Mouse (Mus musculus): ENCODE measurements around the gene Cers6.

Cers6 gene

DNA sequence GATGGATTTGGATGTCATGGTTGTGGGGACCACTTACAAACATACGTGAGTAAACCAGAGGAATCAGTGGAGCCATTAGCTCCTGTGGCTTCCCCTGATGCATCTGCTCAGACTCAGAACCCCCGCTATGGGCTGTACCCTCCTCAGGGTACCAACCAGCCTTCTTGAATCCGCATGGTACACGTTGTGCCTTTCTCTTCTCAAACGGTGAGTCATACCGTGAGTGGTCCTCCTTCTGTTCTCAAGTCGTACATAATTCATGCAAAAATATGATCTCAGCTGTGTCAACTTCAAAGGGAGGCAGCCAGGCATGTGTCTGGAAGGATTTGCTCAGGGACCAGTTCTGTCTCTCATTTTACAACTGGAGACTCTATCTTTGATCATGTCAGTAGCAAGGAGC, 23.3 kb downstream of the Cers6 start:
- no peak for DNase-seq (ENCODE audit: low spot score)

DNA sequence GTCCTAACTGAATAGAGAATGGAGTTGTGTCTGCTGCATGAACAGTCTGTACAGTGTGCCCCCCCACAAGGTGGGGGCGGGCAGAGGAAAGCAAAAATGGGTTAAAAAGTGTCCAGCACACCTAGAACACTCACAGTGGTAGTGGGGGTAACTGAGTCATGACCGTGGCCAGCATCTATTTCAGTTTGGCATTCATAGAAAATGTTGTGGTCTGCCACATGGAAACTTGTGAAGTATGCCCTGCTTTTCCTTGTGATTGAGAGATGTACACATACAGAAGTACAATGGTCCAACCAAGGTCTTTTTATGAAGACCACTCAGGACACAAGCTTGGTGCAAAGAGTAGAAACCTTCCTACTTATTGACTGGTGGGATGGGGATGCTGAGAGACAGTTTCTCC, 24.0 kb downstream of the Cers6 start:
- DNase-seq (ENCODE audit: low spot score), result no peak

DNA sequence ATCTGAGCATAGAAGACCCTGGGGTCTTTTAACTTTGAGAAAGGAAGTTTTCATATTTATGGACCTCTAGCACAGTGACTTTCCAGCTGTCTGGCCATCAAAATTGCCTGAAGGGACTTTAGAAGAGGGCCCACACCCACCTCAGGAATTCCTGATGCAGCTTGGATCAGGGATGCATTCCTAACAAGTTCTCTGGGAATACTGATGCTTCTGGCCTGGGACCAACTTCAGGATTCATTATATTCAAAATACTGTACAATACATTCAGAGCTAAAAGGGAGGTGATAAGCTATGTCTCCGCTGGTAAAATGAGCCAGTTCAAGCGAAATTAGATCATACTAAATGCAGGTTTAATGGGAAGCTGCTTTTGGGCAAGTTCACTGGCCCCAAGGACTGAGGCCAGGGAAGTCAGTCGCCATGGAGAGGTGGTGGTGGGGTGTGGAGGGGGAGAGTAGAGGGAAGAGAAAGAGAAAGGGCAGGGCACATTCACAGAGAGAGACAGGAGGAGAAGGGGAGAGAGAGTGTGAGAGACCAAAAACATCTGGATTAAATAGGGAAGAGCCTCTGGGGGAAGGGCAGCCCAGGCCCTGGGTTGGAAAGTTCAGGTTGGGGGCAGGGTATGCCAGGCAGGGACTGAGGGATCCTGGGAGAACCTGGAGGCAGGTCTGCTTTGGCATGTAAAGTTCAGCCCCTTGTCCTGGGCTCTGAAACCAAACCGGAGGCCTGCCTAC, 24.7 kb downstream of the Cers6 start:
- peak; percentile 20 for DNase-seq (ENCODE audit: low spot score)

DNA sequence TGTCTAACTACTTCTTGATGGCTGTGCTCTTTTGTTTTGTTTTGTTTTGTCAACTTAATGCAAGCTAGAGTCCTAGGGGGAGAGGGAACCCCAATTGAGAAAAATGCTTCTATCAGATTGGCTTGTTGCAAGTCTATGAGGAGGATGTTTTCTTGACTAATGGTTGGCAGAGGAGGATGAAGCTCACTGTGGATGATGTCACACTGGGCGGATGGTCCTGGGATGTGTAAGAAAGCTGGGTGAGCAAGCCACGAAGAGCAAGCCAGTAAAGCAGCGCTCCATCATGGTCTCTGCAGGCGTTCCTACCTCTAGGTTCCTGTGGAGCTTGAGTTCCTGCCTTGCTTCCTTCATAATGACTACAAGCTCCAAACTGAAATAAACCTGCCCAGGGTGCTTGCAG, 25.4 kb downstream of the Cers6 start:
- DNase-seq (ENCODE audit: low spot score), result no peak

DNA sequence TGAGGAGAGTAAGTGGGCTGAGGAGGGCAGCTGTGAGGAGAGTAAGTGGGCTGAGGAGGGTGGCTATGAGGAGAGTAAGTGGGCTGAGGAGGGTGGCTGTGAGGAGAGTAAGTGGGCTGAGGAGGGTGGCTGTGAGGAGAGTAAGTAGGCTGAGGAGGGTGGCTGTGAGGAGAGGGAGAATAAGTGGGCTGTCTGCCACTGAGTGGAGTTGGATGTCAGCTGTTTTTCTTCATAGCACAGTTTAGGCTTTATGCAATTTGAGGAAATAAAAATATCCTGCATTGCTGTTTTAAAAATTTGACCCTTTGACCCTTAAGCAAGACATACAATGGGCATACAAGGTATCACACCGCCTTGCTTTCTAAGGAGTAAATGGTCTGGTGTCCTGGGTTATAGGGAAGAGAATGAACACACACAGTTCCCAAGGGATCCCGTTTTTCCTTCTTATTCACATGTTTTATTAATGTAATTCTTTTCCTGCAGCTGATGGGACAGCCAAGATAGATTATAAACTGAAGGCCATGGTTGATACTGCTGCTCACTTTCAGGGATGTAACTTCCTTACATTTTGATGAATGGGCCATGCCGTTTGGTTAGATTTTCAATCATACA, 27.0 kb downstream of the Cers6 start:
- DNase-seq (ENCODE audit: low spot score), result no peak

DNA sequence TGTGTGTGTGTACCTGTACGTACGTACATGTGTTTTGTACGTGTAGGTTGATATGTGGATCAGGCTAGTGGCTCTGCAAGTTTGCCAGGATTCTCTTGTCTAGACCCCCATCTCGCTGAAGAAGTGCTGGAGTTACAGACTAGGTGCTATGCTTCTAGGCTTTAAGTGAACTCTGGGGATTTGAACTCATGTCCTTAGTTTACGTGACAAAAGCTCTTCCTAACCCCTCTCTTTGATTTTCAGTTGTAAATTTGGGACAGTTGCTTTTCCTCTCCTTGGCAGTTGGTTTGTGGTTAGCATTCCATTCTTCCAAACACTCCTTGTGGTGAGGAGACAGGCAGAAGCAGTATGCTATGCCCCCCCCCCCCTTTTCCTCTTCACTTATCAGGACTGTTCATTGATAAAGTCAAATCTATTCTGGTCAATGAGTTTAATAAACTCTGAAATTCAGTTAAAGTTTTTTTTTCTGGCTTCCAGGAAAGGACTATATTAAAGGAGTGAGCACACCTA, 28.5 kb downstream of the Cers6 start:
- no peak for DNase-seq (ENCODE audit: low spot score)

DNA sequence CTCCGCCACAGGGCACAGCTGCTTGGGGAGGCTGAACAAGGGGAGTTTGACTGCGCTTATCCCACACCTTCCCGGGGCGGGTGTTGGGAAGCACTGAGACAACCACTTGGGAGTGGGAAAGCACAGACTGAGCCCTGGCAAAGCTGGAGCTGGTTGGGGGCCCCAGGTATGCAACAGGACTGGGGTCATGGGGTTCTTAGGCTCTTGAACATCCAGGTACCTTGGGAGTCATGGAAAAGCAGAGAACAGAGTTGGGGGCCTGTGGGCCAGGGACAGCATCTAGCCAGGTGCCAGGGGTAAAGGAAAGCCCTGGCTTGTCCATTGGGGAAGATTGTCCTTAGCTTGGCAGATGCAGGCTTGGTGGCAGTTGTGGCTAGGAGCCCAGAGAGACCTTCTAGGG, 31.2 kb downstream of the Cers6 start:
- DNase-seq (ENCODE audit: low spot score), result no peak

DNA sequence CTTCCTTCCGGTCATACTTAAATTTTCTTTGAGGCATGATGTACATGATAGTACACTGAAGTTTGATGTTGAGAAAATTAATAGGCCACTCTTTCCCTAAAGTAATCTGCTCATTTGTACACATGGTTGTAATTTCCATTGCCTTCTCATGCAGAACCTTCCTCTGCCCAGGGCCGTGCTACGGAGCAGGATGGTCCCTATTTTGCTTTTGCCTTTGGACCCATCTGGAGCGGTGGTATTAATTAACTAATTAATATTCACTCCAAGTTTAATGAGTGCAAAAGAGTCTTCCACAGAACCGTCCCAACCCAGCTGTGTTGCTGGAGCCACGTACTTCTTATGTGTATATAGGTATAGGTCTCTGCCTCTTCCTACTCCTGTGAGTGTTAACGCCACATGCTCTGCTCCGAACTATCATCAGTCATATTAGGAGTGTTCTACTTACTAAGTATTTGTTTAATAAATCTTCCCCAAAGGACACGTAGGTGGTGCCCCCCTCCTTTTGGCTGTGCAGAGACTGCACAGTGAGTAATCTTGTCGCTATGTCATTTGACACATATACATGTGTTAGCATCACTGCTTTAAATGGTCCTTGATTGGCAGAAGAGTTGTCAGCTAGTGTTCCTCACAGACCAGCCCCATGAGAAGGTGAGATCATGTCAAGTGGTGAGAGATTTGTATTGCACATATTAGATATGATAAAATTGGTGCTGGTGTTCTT, 34.0 kb downstream of the Cers6 start:
- no peak for DNase-seq (ENCODE audit: low spot score)

DNA sequence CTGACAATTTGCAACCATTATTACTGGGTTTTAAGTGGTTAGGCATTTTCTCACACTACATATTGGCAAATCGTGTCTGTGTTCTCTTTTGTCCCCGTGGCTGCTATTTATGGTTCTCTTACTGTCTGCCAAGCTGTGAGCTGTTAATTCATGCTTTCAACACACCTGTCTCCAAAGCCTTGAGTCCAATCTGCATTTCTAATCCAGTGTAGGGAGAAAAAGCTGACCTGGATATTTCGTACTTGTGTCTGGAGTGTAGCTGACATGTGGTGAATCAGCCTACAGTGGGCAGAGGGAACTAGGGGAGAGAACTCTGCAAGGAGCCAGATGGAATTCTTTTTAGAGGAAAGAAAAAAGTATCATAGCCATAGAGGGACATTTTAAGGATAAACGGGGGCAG, 35.0 kb downstream of the Cers6 start:
- no peak for DNase-seq (ENCODE audit: low spot score)

DNA sequence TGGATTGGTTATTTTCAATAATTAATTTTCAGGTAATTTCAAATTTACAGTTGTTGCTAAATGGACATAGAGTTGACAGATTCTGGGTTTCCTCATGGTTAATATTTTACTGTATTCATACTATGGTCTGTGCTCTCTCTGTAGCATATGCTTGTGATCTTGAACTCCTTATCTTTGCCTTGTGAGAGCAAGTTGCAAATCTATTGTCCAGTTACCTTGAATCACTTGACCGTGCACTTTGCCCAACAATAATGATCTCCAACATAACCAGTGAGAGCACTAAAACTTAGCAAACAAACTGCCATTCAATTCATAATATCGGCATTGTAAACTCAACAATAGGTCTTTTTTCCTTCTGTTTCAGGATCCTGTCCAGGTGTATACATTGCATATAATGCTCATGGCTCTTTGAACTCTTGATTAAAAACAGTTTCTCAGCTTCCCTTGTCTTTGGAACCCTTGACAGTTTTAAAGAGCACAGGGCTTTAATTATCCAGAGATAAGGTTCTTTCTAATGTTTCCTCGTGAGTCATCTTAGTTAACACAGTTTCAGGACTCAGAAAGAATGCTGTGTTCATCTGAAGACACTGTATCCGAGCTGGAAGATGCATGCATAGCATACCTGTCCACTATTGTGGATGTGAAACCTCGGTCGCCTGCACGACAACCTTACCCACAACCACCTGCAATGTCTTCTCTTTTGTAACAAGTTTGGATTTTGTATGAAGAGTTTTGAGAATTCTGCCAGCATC, 38.7 kb downstream of the Cers6 start:
- no peak for DNase-seq (ENCODE audit: low spot score)

DNA sequence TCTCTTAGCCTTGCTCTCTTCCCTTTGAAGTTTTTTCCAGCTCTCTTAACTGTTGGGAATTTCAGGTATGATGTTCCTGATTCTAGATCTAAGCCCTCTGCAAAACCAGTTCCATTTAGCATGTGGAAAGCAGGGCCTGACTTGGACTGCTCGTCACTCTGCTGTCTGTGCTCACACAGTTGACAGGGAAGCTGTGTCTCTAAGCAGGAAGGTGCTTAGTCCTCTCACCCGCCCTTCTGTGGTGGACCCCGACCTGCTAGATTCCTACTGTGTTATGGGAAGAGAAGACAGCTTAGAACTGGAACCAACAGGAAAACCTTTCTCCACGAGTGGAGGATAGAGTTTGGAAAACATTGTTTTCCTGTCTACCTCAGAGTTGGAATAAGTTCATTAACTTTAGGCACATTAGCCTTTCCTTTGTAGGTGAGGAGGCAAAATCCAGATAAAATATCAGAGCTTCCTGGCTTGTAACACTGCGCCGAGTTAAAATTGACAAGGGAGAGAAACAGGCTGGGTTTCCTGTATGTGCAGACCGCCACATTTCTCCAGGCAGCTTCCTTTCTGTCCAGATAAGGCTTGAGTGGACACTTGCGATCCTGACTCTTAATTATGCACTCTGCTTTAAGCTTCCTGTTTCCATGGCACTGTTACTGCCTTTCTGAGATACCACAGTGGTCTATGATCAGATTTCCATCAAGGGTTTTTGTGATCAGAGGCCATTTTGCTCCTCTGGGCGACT, 39.6 kb downstream of the Cers6 start:
- DNase-seq (ENCODE audit: low spot score), result no peak

DNA sequence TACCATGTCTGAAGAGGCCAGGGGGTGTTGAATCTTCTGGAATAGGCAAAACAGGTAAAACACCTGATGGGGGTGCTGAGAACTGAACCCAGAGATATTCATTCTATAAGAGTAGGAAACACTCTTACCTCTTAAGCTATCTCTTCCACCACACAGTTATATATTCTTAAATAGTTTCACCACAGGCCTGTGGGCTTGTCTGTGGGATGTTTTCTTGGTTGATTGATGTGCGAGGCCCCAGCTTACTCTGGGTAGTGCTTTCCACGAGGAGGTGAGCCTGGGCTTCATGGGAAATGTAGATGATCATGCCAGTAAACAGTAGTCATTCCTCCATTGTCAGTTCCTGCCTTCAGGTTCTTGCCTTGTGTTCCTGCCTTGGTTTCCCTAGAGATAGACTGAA, 40.5 kb downstream of the Cers6 start:
- no peak for DNase-seq (ENCODE audit: low spot score)

DNA sequence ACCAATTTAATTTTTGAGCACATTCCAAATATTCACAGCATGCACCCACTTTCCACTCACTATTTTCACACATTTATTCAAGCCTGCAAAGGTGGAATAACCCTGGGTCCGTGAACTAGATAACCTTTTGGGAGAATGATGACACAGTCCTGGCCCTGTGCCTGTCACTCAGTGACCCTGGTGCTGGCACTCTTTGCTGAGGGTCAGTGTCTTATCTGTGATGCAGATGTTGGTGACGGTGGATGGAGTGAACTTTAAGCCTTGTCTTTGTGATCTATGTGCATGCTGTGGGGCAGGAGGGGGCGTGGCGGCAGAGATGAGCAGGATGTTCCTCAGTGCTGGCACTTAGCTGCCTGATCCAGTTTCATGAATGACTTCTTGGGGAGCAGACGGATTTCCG, 41.3 kb downstream of the Cers6 start:
- no peak for DNase-seq (ENCODE audit: low spot score)

DNA sequence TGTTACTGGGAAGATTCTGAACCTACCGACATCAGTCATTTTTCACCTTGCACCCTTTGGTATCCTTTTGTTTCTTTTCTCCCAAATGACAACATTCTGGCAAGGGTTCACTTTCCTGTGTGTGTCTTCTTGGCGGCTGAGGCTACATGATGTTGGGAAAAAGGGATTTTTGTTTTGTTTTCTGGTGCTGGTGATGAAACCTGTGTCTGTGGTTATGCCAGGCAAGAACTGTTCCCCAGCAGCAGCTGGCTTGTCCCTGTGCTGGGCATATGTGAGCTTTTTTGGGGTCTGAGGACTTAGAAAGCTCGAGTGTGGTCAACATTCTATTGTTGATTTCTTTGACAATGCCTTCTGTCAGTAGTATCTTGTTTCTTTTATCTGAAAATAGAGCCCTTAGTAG, 45.7 kb downstream of the Cers6 start:
- DNase-seq (ENCODE audit: low spot score), result no peak

DNA sequence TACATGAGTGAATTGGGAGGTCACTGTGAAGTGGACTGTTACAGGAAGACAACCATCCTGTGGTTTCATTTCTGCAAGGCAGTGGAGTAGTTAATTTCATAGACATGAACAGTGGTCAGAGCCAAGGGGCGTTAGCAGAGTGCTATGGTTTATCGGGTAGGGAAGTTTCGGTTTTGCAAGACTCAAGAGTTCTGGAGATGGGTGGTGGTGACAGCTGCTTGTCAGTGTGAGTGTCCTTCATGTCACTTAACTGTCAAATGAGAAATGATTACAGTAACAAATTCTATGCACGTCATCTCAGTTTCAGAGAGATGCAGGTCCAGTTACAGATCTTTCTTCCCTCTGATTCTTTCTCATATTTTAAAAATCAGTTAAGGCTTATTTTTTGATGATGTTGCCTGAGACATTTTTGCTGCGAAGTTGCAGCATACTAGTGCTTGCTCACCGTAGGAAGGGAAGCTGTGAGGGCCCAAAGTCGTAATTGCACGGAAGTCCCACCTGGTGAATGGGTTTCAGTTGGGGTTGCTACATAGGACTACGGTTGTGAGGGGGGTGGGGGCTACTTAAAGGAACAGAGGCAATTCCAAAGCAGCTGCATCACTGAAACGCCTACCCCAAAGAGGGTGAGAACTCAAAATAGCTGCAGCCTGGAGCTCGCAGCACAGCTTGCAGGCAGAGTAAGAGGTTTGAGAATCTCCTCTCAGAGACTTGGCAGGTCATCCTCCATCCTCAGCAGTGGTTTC, 46.7 kb downstream of the Cers6 start:
- DNase-seq (ENCODE audit: low spot score), result no peak

DNA sequence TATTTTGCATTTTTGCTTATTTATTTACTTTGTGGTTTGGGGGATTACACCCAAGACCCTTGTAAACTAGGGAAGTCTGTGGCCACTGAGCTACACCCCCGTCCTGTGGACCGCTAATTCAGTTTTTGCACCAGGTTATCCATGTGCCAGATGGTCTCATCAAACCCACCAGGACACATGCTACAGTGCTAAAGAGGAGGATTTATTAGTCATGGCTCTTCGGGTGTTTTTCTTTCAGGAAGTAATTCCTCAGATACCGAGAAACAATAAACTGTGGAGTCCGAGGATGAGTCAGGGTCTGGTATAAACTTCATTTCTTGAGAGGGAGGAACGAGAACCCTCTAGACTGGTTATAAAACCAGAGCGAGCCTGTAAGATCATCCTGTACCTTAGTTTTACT, 49.5 kb downstream of the Cers6 start:
- no peak for DNase-seq (ENCODE audit: low spot score)

DNA sequence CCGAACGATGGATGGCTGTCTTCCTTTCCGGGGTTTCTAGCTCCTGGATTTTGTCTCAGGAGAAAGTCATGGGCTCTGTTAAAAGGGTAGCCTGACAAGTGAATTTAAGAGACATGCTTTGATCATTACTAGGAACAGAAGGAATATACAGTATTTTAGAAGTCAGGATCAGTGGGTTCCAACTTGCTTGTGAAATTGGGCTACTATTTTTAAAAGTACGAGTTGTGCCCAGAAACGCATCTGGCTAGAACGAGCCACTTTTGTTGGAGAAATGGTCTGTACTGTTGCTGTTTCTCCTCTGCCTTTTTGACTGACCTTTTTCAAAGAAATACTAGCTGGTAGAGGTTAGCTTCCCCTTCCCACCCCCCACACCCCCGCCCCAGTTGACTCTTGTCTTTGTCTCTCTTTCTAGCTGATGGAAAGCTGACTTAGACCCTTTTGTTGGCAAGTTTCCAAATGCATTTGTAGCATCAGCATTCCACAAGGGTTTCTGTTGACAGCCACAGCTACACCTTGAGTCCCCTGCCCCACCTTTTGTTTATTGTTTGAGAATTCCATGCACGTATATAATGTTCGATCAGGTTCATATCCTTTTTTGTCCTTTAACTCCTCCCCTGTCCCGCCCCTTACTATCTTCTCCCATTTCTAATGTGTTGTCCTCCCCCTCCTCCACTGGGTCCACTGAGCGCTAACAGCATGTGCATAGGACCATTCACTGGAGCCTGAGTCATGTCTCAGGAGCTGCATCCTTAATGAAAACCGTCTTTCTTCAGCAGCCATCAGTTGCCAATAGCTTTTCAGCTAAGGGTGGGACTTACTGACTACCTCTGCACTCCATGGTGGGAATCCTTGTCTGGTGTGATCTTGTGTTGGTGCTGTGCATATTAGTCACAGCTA, 50.6 kb downstream of the Cers6 start:
- no peak for DNase-seq (ENCODE audit: low spot score)

DNA sequence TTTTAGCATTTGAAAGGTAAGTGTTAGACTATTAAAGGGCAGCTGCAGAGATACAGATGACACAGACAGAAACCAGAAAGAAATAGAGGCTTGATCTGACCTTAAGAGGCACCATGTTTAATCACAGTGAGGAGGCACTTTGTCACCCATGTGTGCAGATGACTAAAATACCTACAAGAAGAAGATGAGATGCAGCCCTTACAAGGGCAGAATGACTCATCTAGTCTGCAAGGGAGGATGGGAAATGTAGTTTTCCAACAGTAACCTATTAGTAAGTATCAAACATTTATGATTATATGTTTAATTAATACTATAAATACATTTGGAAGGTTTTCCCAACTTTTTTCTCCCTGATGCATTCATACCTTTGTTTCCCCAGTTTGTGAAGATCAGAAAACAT, 54.5 kb downstream of the Cers6 start:
- no peak for DNase-seq (ENCODE audit: low spot score)

DNA sequence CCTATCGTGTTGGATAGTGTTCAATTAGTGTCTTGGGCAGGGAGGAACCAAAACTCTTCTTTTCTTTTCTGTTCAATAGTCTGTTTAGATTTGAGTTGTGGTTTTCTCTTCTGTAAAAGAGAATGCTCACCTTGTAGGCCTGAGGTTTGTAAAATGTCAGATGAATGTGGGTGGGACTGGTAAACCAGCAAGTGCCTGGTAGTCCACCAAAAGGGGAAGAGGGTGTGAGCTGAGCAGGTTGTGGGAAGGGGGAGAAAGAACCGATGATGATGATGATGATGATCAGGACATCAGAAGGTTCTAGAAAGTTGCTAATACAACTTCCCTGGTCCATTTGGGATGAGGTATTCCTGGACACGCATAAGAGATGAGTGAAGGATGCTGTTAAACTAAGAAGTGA, 55.1 kb downstream of the Cers6 start:
- no peak for DNase-seq (ENCODE audit: low spot score)

DNA sequence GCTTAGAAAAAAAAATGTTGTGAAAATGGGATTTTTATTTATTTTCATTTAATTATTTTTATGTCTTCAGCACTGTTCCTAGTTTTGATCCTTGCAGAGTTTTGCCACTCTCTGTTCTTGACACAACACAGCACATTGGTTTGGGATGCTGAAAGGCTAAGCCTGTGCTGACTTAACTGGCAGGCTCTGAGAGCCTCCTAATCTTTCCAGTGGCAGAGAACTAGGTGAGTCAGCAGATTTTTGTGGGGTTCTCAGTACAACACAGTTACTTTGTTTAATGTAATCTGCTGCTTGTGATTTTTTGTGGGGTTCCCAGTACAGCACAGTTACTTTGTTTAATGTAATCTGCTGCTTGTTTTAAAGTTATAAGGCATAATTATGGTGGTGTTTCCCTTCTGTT, 55.8 kb downstream of the Cers6 start:
- DNase-seq (ENCODE audit: low spot score), result no peak
